Mouse (Mus musculus): Measurements from ENCODE around the gene Csnka2ip. TPM values are rescaled to one million over a fixed set of nuclear protein-coding genes. Genes with fewer than 3 reads are reported as not detected.

Csnka2ip gene
- polyA plus RNA-seq, 1 experiment, result not detected

DNA sequence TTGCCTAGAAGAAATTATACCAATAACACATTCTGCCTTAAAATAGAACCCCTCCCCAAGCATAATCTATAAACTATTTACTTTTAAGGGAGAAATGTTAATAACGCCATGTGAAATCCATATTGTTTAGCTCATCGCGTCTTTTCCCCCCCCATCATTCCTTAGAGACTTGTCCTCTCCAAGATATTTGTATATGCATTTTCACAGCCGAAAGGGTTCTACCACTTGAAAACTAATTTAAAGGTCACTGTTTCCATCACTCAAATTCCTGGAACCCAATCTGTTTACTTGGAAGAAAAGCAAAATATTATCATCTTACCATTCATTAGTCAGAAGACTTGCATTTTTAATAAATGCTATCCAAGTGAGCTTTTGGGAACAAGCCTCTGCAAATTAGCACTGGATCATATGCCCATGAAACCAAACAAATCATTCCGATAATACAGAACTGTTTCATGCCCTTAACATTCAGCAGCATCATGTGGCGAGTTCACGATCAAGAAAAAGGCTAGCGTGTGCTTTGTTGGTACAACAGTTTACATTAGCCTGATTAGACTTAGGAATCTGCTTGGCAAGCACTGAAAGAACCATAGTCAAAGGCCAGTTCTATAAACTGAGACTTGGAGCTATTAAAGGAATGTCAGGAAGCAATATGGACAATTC lies 16.5 kb downstream of the Csnka2ip start:
- TF ChIP-seq GATA1 (IDR thresholded peaks at IDR 0.05; ENCODE audit: low read length), result no peak
- no peak for TF ChIP-seq TAL1 (IDR thresholded peaks at IDR 0.05; ENCODE audit: low read length)
- Histone ChIP-seq H3K27me3 (ENCODE audit: control insufficient read depth) (no peaks in the 10 kb centered on the region), H3K4me3 (replicated peaks) (no peak overlapping the region), H3K36me3 (ENCODE audit: control insufficient read depth) (no peaks in the 10 kb centered on the region), H3K4me1 (ENCODE audit: control insufficient read depth) (no peaks in the 10 kb centered on the region), H3K9me3 (ENCODE audit: control insufficient read depth, low read length) (peaks cover 2% of the 10 kb centered on the region; the same call in 1 of the 2 replicates)

DNA sequence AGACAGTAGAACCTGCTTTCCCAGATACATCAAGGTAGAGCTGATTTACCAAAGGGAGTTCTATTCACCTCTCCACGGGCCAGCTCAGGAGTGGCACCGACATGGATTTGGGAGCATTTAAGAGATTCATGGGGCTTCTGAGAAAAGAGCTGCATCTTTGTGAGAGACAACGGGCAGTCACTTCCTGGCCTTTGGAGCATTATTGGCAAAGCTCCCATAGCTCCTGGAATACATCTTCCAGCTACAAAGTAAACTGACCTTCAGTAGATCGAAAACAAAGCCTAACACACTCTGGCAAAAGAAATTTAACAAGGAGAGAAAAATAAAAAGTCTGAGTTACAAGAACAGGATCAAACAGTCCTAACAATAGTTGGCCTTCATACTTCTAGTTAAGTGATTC lies 17.6 kb downstream of the Csnka2ip start:
- TF ChIP-seq GATA1 (IDR thresholded peaks at IDR 0.05; ENCODE audit: low read length) (no peak), TAL1 (IDR thresholded peaks at IDR 0.05; ENCODE audit: low read length) (no peak)
- Histone ChIP-seq H3K36me3 (ENCODE audit: control insufficient read depth) (no peaks in the 10 kb centered on the region), H3K4me1 (ENCODE audit: control insufficient read depth) (no peaks in the 10 kb centered on the region), H3K4me3 (replicated peaks) (no peak overlapping the region), H3K27me3 (ENCODE audit: control insufficient read depth) (no peaks in the 10 kb centered on the region), H3K9me3 (ENCODE audit: control insufficient read depth, low read length) (peaks cover 2% of the 10 kb centered on the region; the same call in 1 of the 2 replicates)

DNA sequence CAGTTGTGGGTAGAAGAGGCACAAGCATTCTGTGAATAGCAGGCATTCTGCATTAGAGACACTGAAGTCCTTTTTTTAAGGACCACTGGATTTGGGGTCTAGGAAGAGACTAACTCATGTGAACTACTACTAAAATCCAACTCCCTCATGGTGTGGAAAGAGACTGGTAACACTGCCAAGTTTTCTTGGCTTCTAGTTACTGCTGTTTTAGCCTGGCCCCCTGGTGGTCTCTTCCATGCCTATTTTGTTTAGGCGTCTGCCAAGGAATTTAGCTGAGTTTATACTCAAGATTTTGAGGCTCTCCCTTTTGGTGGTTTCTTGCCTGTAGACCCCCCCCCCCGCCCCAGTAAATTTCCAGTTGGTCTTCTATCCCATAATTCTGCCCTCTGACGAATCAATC lies 18.8 kb downstream of the Csnka2ip start:
- Histone ChIP-seq H3K4me3 (replicated peaks) (no peak overlapping the region), H3K27me3 (ENCODE audit: control insufficient read depth) (no peaks in the 10 kb centered on the region), H3K4me1 (ENCODE audit: control insufficient read depth) (no peaks in the 10 kb centered on the region), H3K9me3 (ENCODE audit: control insufficient read depth, low read length) (peaks cover 2% of the 10 kb centered on the region; the same call in 1 of the 2 replicates), H3K36me3 (ENCODE audit: control insufficient read depth) (no peaks in the 10 kb centered on the region)
- TF ChIP-seq GATA1 (IDR thresholded peaks at IDR 0.05; ENCODE audit: low read length), result no peak
- TF ChIP-seq TAL1 (IDR thresholded peaks at IDR 0.05; ENCODE audit: low read length), result no peak

DNA sequence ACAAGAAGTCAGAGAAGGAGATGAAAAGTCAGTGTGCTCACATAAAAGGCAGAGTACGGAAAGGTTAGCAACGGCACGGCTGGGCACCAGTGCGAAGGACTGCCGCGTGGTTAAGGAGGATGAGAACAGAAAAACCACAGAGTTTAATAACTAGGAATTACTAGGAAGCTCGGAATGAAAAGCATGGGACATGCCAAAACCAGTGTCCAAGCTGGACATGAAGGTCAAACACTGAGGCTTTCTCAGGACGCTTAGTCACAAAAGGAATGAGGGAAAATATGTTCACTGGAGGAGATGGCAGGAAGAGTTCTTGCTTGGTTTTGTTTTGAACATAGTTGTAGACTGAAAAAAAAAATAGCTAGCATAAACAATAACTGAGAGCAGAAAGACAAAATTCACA lies 32.7 kb downstream of the Csnka2ip start:
- Histone ChIP-seq H3K36me3 (ENCODE audit: control insufficient read depth) (no peaks in the 10 kb centered on the region), H3K27me3 (ENCODE audit: control insufficient read depth) (no peaks in the 10 kb centered on the region), H3K4me1 (ENCODE audit: control insufficient read depth) (no peaks in the 10 kb centered on the region), H3K9me3 (ENCODE audit: control insufficient read depth, low read length) (peaks cover 15% of the 10 kb centered on the region), H3K4me3 (replicated peaks) (no peak overlapping the region)
- no peak for TF ChIP-seq TAL1 (IDR thresholded peaks at IDR 0.05; ENCODE audit: low read length)
- no peak for TF ChIP-seq GATA1 (IDR thresholded peaks at IDR 0.05; ENCODE audit: low read length)

DNA sequence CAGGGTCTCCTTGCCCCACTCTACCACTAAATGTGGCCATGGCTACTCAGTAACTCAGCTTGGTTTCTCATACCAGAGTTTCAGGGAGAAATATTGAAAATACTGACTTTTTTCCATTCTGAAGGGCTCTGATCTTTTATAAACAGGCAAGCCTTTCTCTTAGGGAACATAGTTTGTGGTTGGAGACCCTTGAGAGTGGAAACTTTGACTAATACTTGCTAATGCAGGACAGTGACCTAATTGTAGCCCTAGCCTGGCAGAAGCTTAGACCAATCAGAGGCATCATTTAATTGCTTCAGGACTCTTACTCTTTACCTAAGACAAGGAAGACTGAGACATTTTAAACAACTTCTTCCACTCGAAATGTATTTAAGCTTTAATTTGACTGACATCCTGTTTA lies 39.1 kb downstream of the Csnka2ip start:
- Histone ChIP-seq H3K4me1 (ENCODE audit: control insufficient read depth) (no peaks in the 10 kb centered on the region), H3K9me3 (ENCODE audit: control insufficient read depth, low read length) (peaks cover 9% of the 10 kb centered on the region), H3K27me3 (ENCODE audit: control insufficient read depth) (no peaks in the 10 kb centered on the region), H3K4me3 (replicated peaks) (no peak overlapping the region), H3K36me3 (ENCODE audit: control insufficient read depth) (no peaks in the 10 kb centered on the region)
- TF ChIP-seq GATA1 (IDR thresholded peaks at IDR 0.05; ENCODE audit: low read length), result no peak
- TF ChIP-seq TAL1 (IDR thresholded peaks at IDR 0.05; ENCODE audit: low read length), result no peak

GRCm38 (mm10) chr16:64558518-64558917 lies 43.7 kb downstream of the Csnka2ip start:
- Histone ChIP-seq H3K4me1 (ENCODE audit: control insufficient read depth) (no peaks in the 10 kb centered on the region), H3K27me3 (ENCODE audit: control insufficient read depth) (no peaks in the 10 kb centered on the region), H3K4me3 (replicated peaks) (no peak overlapping the region), H3K36me3 (ENCODE audit: control insufficient read depth) (no peaks in the 10 kb centered on the region), H3K9me3 (ENCODE audit: control insufficient read depth, low read length) (no peaks in the 10 kb centered on the region)
- TF ChIP-seq GATA1 (IDR thresholded peaks at IDR 0.05; ENCODE audit: low read length) (no peak), TAL1 (IDR thresholded peaks at IDR 0.05; ENCODE audit: low read length) (no peak)

DNA sequence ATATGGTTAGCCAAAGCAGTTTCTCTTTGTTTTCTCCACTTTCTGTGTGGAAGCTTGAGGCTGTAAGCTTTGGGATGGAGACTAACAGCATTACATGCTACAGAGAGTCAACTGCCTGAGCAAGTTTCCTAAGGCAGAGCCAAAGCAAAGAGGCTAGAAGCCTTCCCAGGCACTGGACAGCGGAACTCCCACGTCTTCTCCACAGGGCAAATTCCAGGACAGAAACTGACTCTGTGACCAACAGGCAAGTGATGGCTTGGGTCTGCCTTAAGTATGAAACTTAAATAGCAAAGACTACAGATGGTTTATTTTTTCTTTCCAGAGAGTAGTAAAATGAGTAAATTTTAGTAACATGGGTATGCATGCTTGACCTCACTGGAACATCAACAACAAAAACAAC lies 75.3 kb downstream of the Csnka2ip start:
- no peaks in the 10 kb centered on the region for H3K36me3 ChIP-seq (ENCODE audit: control insufficient read depth)
- no peaks in the 10 kb centered on the region for H3K27me3 ChIP-seq (ENCODE audit: control insufficient read depth)
- no peaks in the 10 kb centered on the region for H3K4me1 ChIP-seq (ENCODE audit: control insufficient read depth)
- TF ChIP-seq GATA1 (IDR thresholded peaks at IDR 0.05; ENCODE audit: low read length), result no peak
- no peak for TF ChIP-seq TAL1 (IDR thresholded peaks at IDR 0.05; ENCODE audit: low read length)
- no peaks in the 10 kb centered on the region; the same call in 1 of the 2 replicates for H3K9me3 ChIP-seq (ENCODE audit: control insufficient read depth, low read length)
- no peak overlapping the region for H3K4me3 ChIP-seq (replicated peaks)

DNA sequence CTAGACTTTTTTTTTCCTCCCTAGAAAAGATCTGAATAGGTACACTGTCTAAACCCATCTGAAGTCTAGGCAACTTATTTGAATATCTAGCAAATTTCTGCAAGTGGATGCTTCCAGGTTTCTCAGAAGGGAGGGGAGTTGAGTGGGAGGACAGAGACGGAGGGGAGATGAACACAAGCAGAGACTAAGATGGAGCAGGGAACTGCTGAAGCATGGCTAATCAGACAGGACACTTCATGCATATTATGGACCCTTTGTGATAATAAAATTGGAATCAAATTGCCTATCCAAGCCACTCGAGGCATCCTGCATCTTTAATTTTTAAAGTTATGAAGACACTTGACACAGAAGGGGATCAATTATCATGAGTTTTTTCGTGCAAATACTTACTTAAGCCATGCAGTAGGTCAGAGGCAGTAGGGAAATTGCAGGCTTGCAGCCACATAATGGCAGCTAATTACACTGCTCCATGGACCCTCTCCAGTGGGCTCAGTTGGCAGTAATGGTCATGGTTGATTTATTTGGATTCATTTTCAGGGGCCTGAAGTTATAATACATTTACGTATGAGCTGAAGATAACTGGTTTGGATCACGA lies 78.1 kb downstream of the Csnka2ip start:
- Histone ChIP-seq H3K4me3 (replicated peaks) (no peak overlapping the region), H3K27me3 (ENCODE audit: control insufficient read depth) (no peaks in the 10 kb centered on the region), H3K9me3 (ENCODE audit: control insufficient read depth, low read length) (peaks cover under 1% of the 10 kb centered on the region; the same call in 1 of the 2 replicates), H3K36me3 (ENCODE audit: control insufficient read depth) (no peaks in the 10 kb centered on the region), H3K4me1 (ENCODE audit: control insufficient read depth) (no peaks in the 10 kb centered on the region)
- TF ChIP-seq GATA1 (IDR thresholded peaks at IDR 0.05; ENCODE audit: low read length) (no peak), TAL1 (IDR thresholded peaks at IDR 0.05; ENCODE audit: low read length) (no peak)

DNA sequence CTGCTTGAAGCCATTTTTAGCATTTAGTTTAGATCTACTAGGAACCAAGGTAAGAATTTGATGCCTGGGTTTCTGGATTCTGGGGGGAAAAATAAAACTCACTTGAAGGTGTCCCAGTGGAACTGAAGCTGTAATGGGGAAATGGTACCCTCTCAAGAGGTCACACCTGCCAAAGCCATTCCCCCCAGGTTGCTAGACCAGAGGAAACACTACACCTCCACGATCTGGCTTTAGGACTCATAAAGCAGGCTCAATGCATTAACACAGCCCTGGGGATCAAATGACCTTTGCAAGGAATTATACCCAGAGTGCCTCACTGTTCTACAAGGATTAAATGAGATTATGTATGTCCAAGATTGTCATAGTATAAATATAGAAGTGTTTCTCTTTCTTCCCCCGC lies 88.8 kb downstream of the Csnka2ip start:
- no peaks in the 10 kb centered on the region for H3K27me3 ChIP-seq (ENCODE audit: control insufficient read depth)
- no peaks in the 10 kb centered on the region for H3K9me3 ChIP-seq (ENCODE audit: control insufficient read depth, low read length)
- H3K4me1 ChIP-seq (ENCODE audit: control insufficient read depth), result no peaks in the 10 kb centered on the region
- no peak for TF ChIP-seq TAL1 (IDR thresholded peaks at IDR 0.05; ENCODE audit: low read length)
- no peak for TF ChIP-seq GATA1 (IDR thresholded peaks at IDR 0.05; ENCODE audit: low read length)
- H3K4me3 ChIP-seq (replicated peaks), result no peak overlapping the region
- H3K36me3 ChIP-seq (ENCODE audit: control insufficient read depth), result no peaks in the 10 kb centered on the region

Other genes starting within 250 kb of the Csnka2ip start
- gene 4930453N24Rik, start 168.8 kb upstream of the Csnka2ip start, polyA plus RNA-seq (2012), result 0.39 and 0.60 TPM in 2 replicates
- gene Zfp654, start 249.2 kb upstream of the Csnka2ip start, polyA plus RNA-seq (2012), result 0.02 and 0.03 TPM in 2 replicates
- gene Cggbp1, start 249.6 kb upstream of the Csnka2ip start, polyA plus RNA-seq (2012), result 1.3 and 1.5 TPM in 2 replicates

Data from erythroblast, embryonic 14.5 days (primary cell).